8 mouse cellular contexts compared by ENCODE assay signal in genomic region chr9:113719063-113719462, GRCm38 (mm10). TPM values are rescaled to one million over a fixed set of nuclear protein-coding genes. Genes with fewer than 3 reads are reported as not detected.
DNase-seq lines count a peak whose midpoint lies in the region; ATAC-seq and TF ChIP-seq lines count a peak whose summit lies in the region.

No protein-coding gene starts in this region.

- TF ChIP-seq RAD21 in CH12.LX (IDR thresholded peaks at IDR 0.05; ENCODE audit: low read depth, low read length) = peak; percentile 64

- H3K9me3 ChIP-seq in CH12.LX (replicated peaks; ENCODE audit: low read length) = no peaks in the 10 kb centered on the region
- no peaks in the 10 kb centered on the region for H3K9me3 ChIP-seq in lung, embryonic 16.5 days (ENCODE audit: control insufficient read depth, low read length)

- H3K36me3 ChIP-seq in CH12.LX (replicated peaks in 1 of 2; ENCODE audit: control insufficient read depth in 1 of 2, insufficient read depth in 1 of 2, low read length in 1 of 2) = no peaks in the 10 kb centered on the region
- no peaks in the 10 kb centered on the region for H3K36me3 ChIP-seq in lung, embryonic 16.5 days (ENCODE audit: control insufficient read depth, insufficient read depth, low read length)

- TF ChIP-seq POLR2A in CH12.LX (IDR thresholded peaks at IDR 0.05; ENCODE audit: low read depth, low read length) = no peak

- no peak for TF ChIP-seq EP300 in CH12.LX (IDR thresholded peaks at IDR 0.05; ENCODE audit: low read length)

- H3K27me3 ChIP-seq in CH12.LX (replicated peaks) = no peaks in the 10 kb centered on the region
- no peaks in the 10 kb centered on the region for H3K27me3 ChIP-seq in lung, embryonic 16.5 days (ENCODE audit: control insufficient read depth, insufficient read depth, low read depth, low read length)

- WGBS in lung, embryonic 16.5 days = 48% methylated on average over 5 of the region's 5 CpGs

- no peak overlapping the region for H3K27ac ChIP-seq in CH12.LX (ENCODE audit: insufficient read depth, low read depth)
- no peak overlapping the region for H3K27ac ChIP-seq in lung, embryonic 16.5 days (ENCODE audit: low read length)

- intact Hi-C loops in heart, postnatal 14 days (cut with DNase I) = loop anchor here (10.0 kb wide), 1 partner anchor 396 kb away; no protein-coding TSS in a partner anchor

- no peak overlapping the region for H3K4me3 ChIP-seq in CH12.LX (replicated peaks in 1 of 3; ENCODE audit: low read depth in 2 of 3, low read length in 2 of 3, poor library complexity in 1 of 3)
- H3K4me3 ChIP-seq in lung, embryonic 16.5 days (ENCODE audit: low read length) = no peak overlapping the region

- no peaks in the 10 kb centered on the region for H3K4me1 ChIP-seq in CH12.LX (ENCODE audit: control insufficient read depth in 1 of 2, insufficient read depth in 2 of 2)
- H3K4me1 ChIP-seq in lung, embryonic 16.5 days (replicated peaks; ENCODE audit: control insufficient read depth, insufficient read depth, low read length) = no peaks in the 10 kb centered on the region

- TF ChIP-seq CTCF in CH12.LX (conservative IDR thresholded peaks at IDR 0.05 in 1 of 2, IDR thresholded peaks at IDR 0.05 in 1 of 2; ENCODE audit: low read depth in 2 of 2, low read length in 2 of 2) = peak; percentile 29 to 84; a peak in 3 of 4 replicates

- no peak overlapping the region for H3K4me2 ChIP-seq in CH12.LX (ENCODE audit: insufficient read depth, low read depth, poor library complexity, severe bottlenecking)
- no peak overlapping the region for H3K4me2 ChIP-seq in lung, embryonic 16.5 days (ENCODE audit: low read depth, low read length)

- peak; percentile 22 for DNase-seq in kidney, adult 18-20 months
- DNase-seq in kidney, adult 11 months = no peak
- no peak for DNase-seq in CH12.LX (ENCODE audit: extremely low read depth)
- DNase-seq in WW6 (ENCODE audit: low read depth, low spot score) = peak; percentile 34
- DNase-seq in heart, postnatal 14 days = peak; percentile 42 to 56
- DNase-seq in spleen, postnatal 10 days (ENCODE audit: low spot score in 2 of 2) = no peak
- DNase-seq in ovary, adult 18-20 months (ENCODE audit: low spot score) = no peak

- in situ Hi-C loops in CH12.LX (cut with MboI; ENCODE audit: low pct_ligation_motif_present, low pct_unique_long_range_greater_than_20kb, low sequenced_read_pairs) = no loop called here

- dilution Hi-C loops in CH12.LX (cut with MboI; ENCODE audit: extremely low pct_ligation_motif_present, extremely low pct_unique_long_range_greater_than_20kb, low sequenced_read_pairs) = no loop called here

- peak; percentile 54; the same call in 1 of the 2 replicates for ATAC-seq in lung, embryonic 16.5 days (ENCODE audit: low read depth)

- no peak overlapping the region for H3K9ac ChIP-seq in CH12.LX (ENCODE audit: insufficient read depth, low read depth)
- no peak overlapping the region for H3K9ac ChIP-seq in lung, embryonic 16.5 days (ENCODE audit: low read length)

- no peaks in the 10 kb centered on the region for H3K79me2 ChIP-seq in CH12.LX (replicated peaks; ENCODE audit: control insufficient read depth, extremely low read depth, insufficient read depth, poor library complexity, severe bottlenecking)

TF ChIP-seq in CH12.LX, 34 proteins besides CTCF, POLR2A, EP300 and RAD21:
- TF ChIP-seq GABPA (IDR thresholded peaks at IDR 0.05; ENCODE audit: insufficient replicate concordance, low read depth, low read length) (no peak), MAZ (IDR thresholded peaks at IDR 0.05; ENCODE audit: low read depth, low read length) (no peak), SMC3 (IDR thresholded peaks at IDR 0.05; ENCODE audit: low read depth, low read length) (peak; percentile 82)
TF ChIP-seq in CH12.LX: peak in this region for 1.

RNA-seq across cellular contexts. Expression of gene Pdcd6ip, which starts 11.0 kb away (rescaled TPM):
- total RNA-seq in CH12.LX (2012; rRNA removed) = 29.4 and 29.5 TPM in 2 replicates
- 23.3 and 25.9 TPM in 2 replicates for total RNA-seq in CH12.LX (2014; rRNA removed)
- 75.3 and 75.6 TPM in 2 replicates for polyA plus RNA-seq in CH12.LX (2012; ENCODE audit: insufficient read length, low read depth)
- 10 to 100 TPM; 66.6 to 68.6 TPM for total RNA-seq in heart, postnatal 14 days (2021)
- 74.8 and 81.4 TPM in 2 replicates for polyA plus RNA-seq in lung, embryonic 16.5 days (2015; fragmentation: Nextera tagmentation; extraction: Ambion mirVana)

RNA-seq across cellular contexts. Expression of gene Clasp2, which starts 22.2 kb away (rescaled TPM):
- 29.8 and 32.4 TPM in 2 replicates for total RNA-seq in CH12.LX (2012; rRNA removed)
- total RNA-seq in CH12.LX (2014; rRNA removed) = 23.9 and 25.9 TPM in 2 replicates
- polyA plus RNA-seq in CH12.LX (2012; ENCODE audit: insufficient read length, low read depth) = 24.9 and 27.0 TPM in 2 replicates
- 10 to 100 TPM; 49.1 to 50.3 TPM for total RNA-seq in heart, postnatal 14 days (2021)
- 23.0 and 24.4 TPM in 2 replicates for polyA plus RNA-seq in lung, embryonic 16.5 days (2015; fragmentation: Nextera tagmentation; extraction: Ambion mirVana)

Comparison
In these comparisons a context has a peak if more than half of its experiments do, and no peak if none do; other contexts are left out.
1. DNase-seq: peak in kidney, adult 18-20 months (single experiment), WW6 (single experiment) and heart, postnatal 14 days (2 of 2); none in kidney, adult 11 months (single experiment), CH12.LX (single experiment), spleen, postnatal 10 days (0 of 2) and ovary, adult 18-20 months (single experiment).